ENCODE assay signal across 8 mouse cellular contexts in genomic region chr4:141722731-141723672, GRCm38 (mm10). TPM values are rescaled to one million over a fixed set of nuclear protein-coding genes. Genes with fewer than 3 reads are reported as not detected.
DNase-seq lines count a peak whose midpoint lies in the region; ATAC-seq lines count a peak whose summit lies in the region.

TSS of gene Ddi2 (minus strand) at chr4:141723419.

- DNase-seq in adipocyte (ENCODE audit: low spot score): peak; percentile 81
- peak; percentile 90 for DNase-seq in embryo, embryonic 10 days (ENCODE audit: low spot score)
- DNase-seq in gastrocnemius, postnatal 14 days: peak; percentile 94
- DNase-seq in intestine, embryonic 14.5 days (ENCODE audit: low spot score): peak; percentile 86
- peak; percentile 92 to 94 for DNase-seq in left cerebral cortex, postnatal 14 days (ENCODE audit: low spot score in 2 of 2)
- peak; percentile 88 for DNase-seq in mesoderm, embryonic 11.5 days (ENCODE audit: low read depth, low spot score)
- peak; percentile 90 to 91 for DNase-seq in right cerebral cortex, postnatal 36 days (ENCODE audit: low spot score in 2 of 2)
- peak; percentile 87 for DNase-seq in yolk sac, embryonic 10.5 days (ENCODE audit: low spot score)

- H3K4me3 ChIP-seq in intestine, embryonic 14.5 days (ENCODE audit: low read depth, low read length): peak within 1 kb of the TSS; percentile 74

- intact Hi-C loops in gastrocnemius, postnatal 14 days (cut with DNase I; ENCODE audit: low total_unique reads): no loop called here
- intact Hi-C loops in left cerebral cortex, postnatal 14 days (cut with DNase I): loop anchor here (2.0 to 5.0 kb wide), 2 partner anchors 44 to 68 kb away; partner anchors contain the start of gene Dnajc16

- peak within 1 kb of the TSS; percentile 83 for H3K4me2 ChIP-seq in intestine, embryonic 14.5 days (ENCODE audit: low read length)

- ATAC-seq in intestine, embryonic 14.5 days (replicated peaks; ENCODE audit: low FRiP score, low TSS enrichment, low read depth): peak; percentile 87

- WGBS in intestine, embryonic 14.5 days: under 1% methylated on average over 82 of the region's 105 CpGs

- H3K27ac ChIP-seq in intestine, embryonic 14.5 days (ENCODE audit: low read depth): peak within 1 kb of the TSS; percentile 93

- H3K27me3 ChIP-seq in intestine, embryonic 14.5 days (replicated peaks; ENCODE audit: control insufficient read depth, insufficient read depth, low read length): no peaks in the 10 kb centered on the region

- H3K36me3 ChIP-seq in intestine, embryonic 14.5 days (ENCODE audit: control insufficient read depth, insufficient read depth, low read length): peaks cover 12% of the 10 kb centered on the region

- no peaks in the 10 kb centered on the region for H3K9me3 ChIP-seq in intestine, embryonic 14.5 days (ENCODE audit: control insufficient read depth, low read length)

- peaks cover 25% of the 10 kb centered on the region for H3K4me1 ChIP-seq in intestine, embryonic 14.5 days (replicated peaks; ENCODE audit: control insufficient read depth, insufficient read depth, low read length)

- peak within 1 kb of the TSS; percentile 95 for H3K9ac ChIP-seq in intestine, embryonic 14.5 days (ENCODE audit: low read length)

RNA-seq across cellular contexts. Expression of gene Ddi2, which starts in this region (rescaled TPM):
- 10 to 100 TPM; 35.0 to 37.6 TPM for total RNA-seq in gastrocnemius, postnatal 14 days (2021)
- 19.5 and 20.0 TPM in 2 replicates for polyA plus RNA-seq in intestine, embryonic 14.5 days (2014; fragmentation: Nextera tagmentation; extraction: Ambion mirVana)
- total RNA-seq in left cerebral cortex, postnatal 14 days (2021): 10 to 100 TPM; 32.5 to 33.6 TPM

Comparison
In these comparisons a context has a peak if more than half of its experiments do, and no peak if none do; other contexts are left out.
1. Peak in every context shown above with its lines: DNase-seq, ATAC-seq, H3K4me3 ChIP-seq and H3K27ac ChIP-seq.